Mouse (Mus musculus) erythroid progenitor cell, adult 5-6 weeks (primary cell): Measurements from ENCODE around the gene Tor4a. TPM values are rescaled to one million over a fixed set of nuclear protein-coding genes. Genes with fewer than 3 reads are reported as not detected.

Experiments used
- ATAC-seq: replicated peaks from 2 replicates; pipeline ENCODE4 v1.8.0; 2016; ENCODE audit warnings: moderate number of reproducible peaks, mild to moderate bottlenecking, moderate TSS enrichment, inconsistent platforms; ENCODE audit not compliant: poor library complexity, low FRiP score, severe bottlenecking
- total RNA-seq, 2 experiments: library from RNA; stranded (forward) in 1 of 2; stranded (reverse) in 1 of 2; fragments of 150-400 nt in 1 of 2; fragments of 186-747, 209-891 nt in 1 of 2; gene quantifications; 2 replicates each; pipeline versions ENCODE4 v1.2.3 to v1.2.4; 2015 to 2017; ENCODE audit warnings: low replicate concordance in 2 of 2

The Tor4a gene
- total RNA-seq, 2 experiments from 2014 or later, result 0.30 to 5.4 TPM

- ATAC-seq, result no peak
These were observed 30.2 kb upstream of the Tor4a start for GRCm38 (mm10) chr2:25226864-25227263.

GRCm38 (mm10) chr2:25225811-25226379 is 29.2 kb upstream of the Tor4a start:
- no peak for ATAC-seq

- peak; percentile 74 for ATAC-seq
These were observed 28.4 kb upstream of the Tor4a start for GRCm38 (mm10) chr2:25224766-25225752.

- ATAC-seq, result no peak
These were observed 27.7 kb upstream of the Tor4a start, which contains the start of gene Tubb4b for GRCm38 (mm10) chr2:25224492-25224765. Gene Tubb4b, minus strand, starts transcription at chr2:25224702.

- ATAC-seq, result peak; percentile 65
These were observed 27.2 kb upstream of the Tor4a start for GRCm38 (mm10) chr2:25223681-25224491.

GRCm38 (mm10) chr2:25221331-25221772 is 24.7 kb upstream of the Tor4a start:
- ATAC-seq, result no peak

GRCm38 (mm10) chr2:25218445-25218844 is 21.8 kb upstream of the Tor4a start, which contains the start of gene Fam166a:
Gene Fam166a, plus strand, starts transcription at chr2:25218745.
- no peak for ATAC-seq

GRCm38 (mm10) chr2:25217666-25218065 is 21.0 kb upstream of the Tor4a start:
- no peak for ATAC-seq

- no peak for ATAC-seq
These were observed 17.8 kb upstream of the Tor4a start, which contains the start of gene Stpg3 for GRCm38 (mm10) chr2:25214444-25214843. Gene Stpg3, minus strand, starts transcription at chr2:25214637.

GRCm38 (mm10) chr2:25213266-25213865 is 16.7 kb upstream of the Tor4a start:
- no peak for ATAC-seq

GRCm38 (mm10) chr2:25211121-25211670 is 14.5 kb upstream of the Tor4a start, which contains the start of gene Nelfb:
Gene Nelfb, minus strand, starts transcription at chr2:25211489.
- peak; percentile 92 for ATAC-seq

GRCm38 (mm10) chr2:25210686-25211085 is 14.0 kb upstream of the Tor4a start:
- ATAC-seq, result peak; percentile 53

- ATAC-seq, result no peak
These were observed 10.9 kb upstream of the Tor4a start for GRCm38 (mm10) chr2:25207593-25207992.

- peak; percentile 53 for ATAC-seq
These were observed 7.0 kb upstream of the Tor4a start for GRCm38 (mm10) chr2:25203631-25204214.

GRCm38 (mm10) chr2:25200631-25201030 is 3.9 kb upstream of the Tor4a start:
- ATAC-seq, result no peak

GRCm38 (mm10) chr2:25197946-25198345 is 1.3 kb upstream of the Tor4a start:
- ATAC-seq, result no peak

GRCm38 (mm10) chr2:25197191-25197590 is 505 bp upstream of the Tor4a start:
- no peak for ATAC-seq

GRCm38 (mm10) chr2:25195211-25196156 is 1.2 kb downstream of the Tor4a start:
- peak; percentile 83 for ATAC-seq
